Mouse (Mus musculus): ENCODE measurements around the gene Ezh1. TPM values are rescaled to one million over a fixed set of nuclear protein-coding genes. Genes with fewer than 3 reads are reported as not detected.

Gene Ezh1
- polyA plus RNA-seq, 1 experiment from 2014 or later = 18.6 TPM

GRCm38 (mm10) chr11:101238071-101238647, 11.9 kb upstream of the Ezh1 start:
- 29% methylated on average over 5 of the region's 5 CpGs for WGBS
- DNase-seq (ENCODE audit: low spot score) (no peak), ATAC-seq (replicated peaks; ENCODE audit: low FRiP score, low read depth) (no peak)
- no peak for TF ChIP-seq CTCF (IDR thresholded peaks at IDR 0.05; ENCODE audit: low read depth)
- Histone ChIP-seq H3K9me3 (replicated peaks; ENCODE audit: low read length) (no peaks in the 10 kb centered on the region), H3K4me2 (ENCODE audit: low read length) (no peak overlapping the region), H3K4me3 (replicated peaks; ENCODE audit: low read depth, low read length) (no peak overlapping the region), H3K27me3 (ENCODE audit: insufficient read depth, low read length) (no peaks in the 10 kb centered on the region), H3K36me3 (ENCODE audit: insufficient read depth, low read length) (no peaks in the 10 kb centered on the region), H3K4me1 (replicated peaks; ENCODE audit: insufficient read depth, low read length) (no peaks in the 10 kb centered on the region), H3K9ac (ENCODE audit: low read depth, low read length) (no peak overlapping the region), H3K27ac (peak overlapping the region; percentile 66)

DNA sequence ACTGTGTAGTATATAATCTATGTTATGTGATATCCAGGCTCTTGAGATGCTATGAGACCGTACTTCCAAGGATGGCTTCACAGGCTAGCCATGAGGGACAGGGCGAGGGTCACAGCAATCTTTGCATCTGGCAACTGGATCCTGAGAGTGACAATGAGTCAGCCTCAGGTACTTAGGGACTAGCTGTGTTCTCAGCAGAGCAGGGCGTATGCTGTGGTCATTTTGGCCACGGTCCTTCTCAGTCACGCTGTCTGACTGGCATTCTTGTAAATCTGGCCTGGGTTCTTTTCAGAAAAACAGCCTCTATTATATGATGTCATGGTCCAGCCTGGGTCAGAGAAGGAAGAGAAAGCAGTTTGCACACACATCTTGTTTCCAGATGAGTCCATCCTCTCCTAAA, 10.5 kb upstream of the Ezh1 start:
- Histone ChIP-seq H3K27me3 (ENCODE audit: insufficient read depth, low read length) (no peaks in the 10 kb centered on the region), H3K4me2 (ENCODE audit: low read length) (no peak overlapping the region), H3K9ac (ENCODE audit: low read depth, low read length) (no peak overlapping the region), H3K4me1 (replicated peaks; ENCODE audit: insufficient read depth, low read length) (peaks cover 9% of the 10 kb centered on the region; the same call in 1 of the 2 replicates), H3K4me3 (replicated peaks; ENCODE audit: low read depth, low read length) (no peak overlapping the region), H3K9me3 (replicated peaks; ENCODE audit: low read length) (no peaks in the 10 kb centered on the region), H3K36me3 (ENCODE audit: insufficient read depth, low read length) (no peaks in the 10 kb centered on the region), H3K27ac (no peak overlapping the region)
- ATAC-seq (replicated peaks; ENCODE audit: low FRiP score, low read depth) (no peak), DNase-seq (ENCODE audit: low spot score) (no peak)
- WGBS = 84% methylated on average over 5 of the region's 5 CpGs
- no peak for TF ChIP-seq CTCF (IDR thresholded peaks at IDR 0.05; ENCODE audit: low read depth)

GRCm38 (mm10) chr11:101235429-101235828, 9.2 kb upstream of the Ezh1 start:
- ATAC-seq (replicated peaks; ENCODE audit: low FRiP score, low read depth) (no peak), DNase-seq (ENCODE audit: low spot score) (no peak)
- peaks cover 20% of the 10 kb centered on the region for H3K4me1 ChIP-seq (replicated peaks; ENCODE audit: insufficient read depth, low read length)
- H3K4me3 ChIP-seq (replicated peaks; ENCODE audit: low read depth, low read length) = no peak overlapping the region
- H3K36me3 ChIP-seq (ENCODE audit: insufficient read depth, low read length) = no peaks in the 10 kb centered on the region
- H3K9me3 ChIP-seq (replicated peaks; ENCODE audit: low read length) = no peaks in the 10 kb centered on the region
- H3K4me2 ChIP-seq (ENCODE audit: low read length) = no peak overlapping the region
- no peak overlapping the region for H3K9ac ChIP-seq (ENCODE audit: low read depth, low read length)
- no peak overlapping the region for H3K27ac ChIP-seq
- H3K27me3 ChIP-seq (ENCODE audit: insufficient read depth, low read length) = no peaks in the 10 kb centered on the region
- TF ChIP-seq CTCF (IDR thresholded peaks at IDR 0.05; ENCODE audit: low read depth) = peak; percentile 38; the same call in 1 of the 2 replicates

GRCm38 (mm10) chr11:101234124-101234523, 7.9 kb upstream of the Ezh1 start:
- Histone ChIP-seq H3K9ac (ENCODE audit: low read depth, low read length) (no peak overlapping the region), H3K27me3 (ENCODE audit: insufficient read depth, low read length) (no peaks in the 10 kb centered on the region), H3K36me3 (ENCODE audit: insufficient read depth, low read length) (no peaks in the 10 kb centered on the region), H3K4me1 (replicated peaks; ENCODE audit: insufficient read depth, low read length) (peaks cover 29% of the 10 kb centered on the region), H3K4me2 (ENCODE audit: low read length) (no peak overlapping the region), H3K4me3 (replicated peaks; ENCODE audit: low read depth, low read length) (no peak overlapping the region), H3K27ac (0 out of 2 replicates have a peak overlapping the region, but pooled peaks have one; percentile 6), H3K9me3 (replicated peaks; ENCODE audit: low read length) (no peaks in the 10 kb centered on the region)
- ATAC-seq (replicated peaks; ENCODE audit: low FRiP score, low read depth) (no peak), DNase-seq (ENCODE audit: low spot score) (no peak)
- TF ChIP-seq CTCF (IDR thresholded peaks at IDR 0.05; ENCODE audit: low read depth) = no peak

- Histone ChIP-seq H3K4me3 (replicated peaks; ENCODE audit: low read depth, low read length) (no peak overlapping the region), H3K9ac (ENCODE audit: low read depth, low read length) (no peak overlapping the region), H3K27me3 (ENCODE audit: insufficient read depth, low read length) (no peaks in the 10 kb centered on the region), H3K4me1 (replicated peaks; ENCODE audit: insufficient read depth, low read length) (peaks cover 29% of the 10 kb centered on the region), H3K36me3 (ENCODE audit: insufficient read depth, low read length) (no peaks in the 10 kb centered on the region), H3K4me2 (ENCODE audit: low read length) (no peak overlapping the region), H3K27ac (0 out of 2 replicates have a peak overlapping the region, but pooled peaks have one; percentile 6), H3K9me3 (replicated peaks; ENCODE audit: low read length) (no peaks in the 10 kb centered on the region)
- ATAC-seq (replicated peaks; ENCODE audit: low FRiP score, low read depth) (no peak), DNase-seq (ENCODE audit: low spot score) (no peak)
- no peak for TF ChIP-seq CTCF (IDR thresholded peaks at IDR 0.05; ENCODE audit: low read depth)
- 56% methylated on average over 1 of the region's 1 CpGs for WGBS
These were observed 7.0 kb upstream of the Ezh1 start for GRCm38 (mm10) chr11:101233240-101233639.

GRCm38 (mm10) chr11:101232010-101232839, 6.0 kb upstream of the Ezh1 start:
- H3K9me3 ChIP-seq (replicated peaks; ENCODE audit: low read length) = no peaks in the 10 kb centered on the region
- peak overlapping the region; percentile 41; the same call in 1 of the 2 replicates for H3K9ac ChIP-seq (ENCODE audit: low read depth, low read length)
- TF ChIP-seq CTCF (IDR thresholded peaks at IDR 0.05; ENCODE audit: low read depth) = no peak
- H3K27me3 ChIP-seq (ENCODE audit: insufficient read depth, low read length) = no peaks in the 10 kb centered on the region
- 34% methylated on average over 6 of the region's 6 CpGs for WGBS
- ATAC-seq (replicated peaks; ENCODE audit: low FRiP score, low read depth) = peak; percentile 77
- peak; percentile 95 for DNase-seq (ENCODE audit: low spot score)
- peak overlapping the region; percentile 19; the same call in 1 of the 2 replicates for H3K4me3 ChIP-seq (replicated peaks; ENCODE audit: low read depth, low read length)
- peak overlapping the region; percentile 55 for H3K4me2 ChIP-seq (ENCODE audit: low read length)
- no peaks in the 10 kb centered on the region for H3K36me3 ChIP-seq (ENCODE audit: insufficient read depth, low read length)
- H3K4me1 ChIP-seq (replicated peaks; ENCODE audit: insufficient read depth, low read length) = peaks cover 29% of the 10 kb centered on the region
- peak overlapping the region; percentile 97 for H3K27ac ChIP-seq

All from kidney, postnatal 0 days (tissue).